Mouse (Mus musculus): ENCODE data around the gene Gm20605.

- TF ChIP-seq CTCF (IDR thresholded peaks at IDR 0.05; ENCODE audit: low read depth, low read length) (no peak), POLR2A (IDR thresholded peaks at IDR 0.05; ENCODE audit: borderline replicate concordance, low read depth, low read length) (no peak)
These were observed 339 bp downstream of the Gm20605 start for GRCm38 (mm10) chr5:137629306-137629721.
